Mouse (Mus musculus) cerebellum, adult 2 months (tissue): ENCODE results near the gene Ccr7. TPM values are rescaled to one million over a fixed set of nuclear protein-coding genes. Genes with fewer than 3 reads are reported as not detected.
A peak's percentile ranks its signal among the peaks of the same experiment; 100 is the strongest.

Experiments
- DNase-seq, 2 experiments: peaks; one replicate each; pipeline ENCODE4 v3.0.0; 2021
- H3K27ac ChIP-seq: fragments of 200-500 bp; 2 replicates; pipeline ENCODE4 v1.5.1; 2012; ENCODE audit warnings: low read length, control low read depth, inconsistent platforms; ENCODE audit not compliant: insufficient read depth
- H3K27me3 ChIP-seq: fragments of 200-500 bp; 2 replicates; pipeline ENCODE4 v1.6.1; 2012; ENCODE audit warnings: inconsistent platforms, mild to moderate bottlenecking, low read length, moderate library complexity; ENCODE audit not compliant: control insufficient read depth, insufficient read depth
- H3K4me1 ChIP-seq: fragments of 200-500 bp; 2 replicates; pipeline ENCODE4 v1.6.1; 2011; ENCODE audit warnings: low read length; ENCODE audit not compliant: control insufficient read depth, insufficient read depth
- H3K4me3 ChIP-seq: fragments of 200-500 bp; replicated peaks from 2 replicates; pipeline ENCODE3; 2011; ENCODE audit warnings: mild to moderate bottlenecking, low read depth, low read length, control low read depth; ENCODE audit not compliant: insufficient read depth
- CTCF ChIP-seq: fragments of 200-500 bp; IDR thresholded peaks from 2 replicates; pipeline ENCODE4 v1.5.1; 2011; ENCODE audit warnings: low read depth, mild to moderate bottlenecking, control low read depth, low read length, moderate library complexity, borderline replicate concordance; ENCODE audit not compliant: insufficient read depth
- POLR2A ChIP-seq: fragments of 200-500 bp; IDR thresholded peaks from 2 replicates; pipeline ENCODE4 v1.6.1; 2011; ENCODE audit warnings: low read length, control low read depth, borderline replicate concordance; ENCODE audit not compliant: insufficient read depth
- WGBS: fragments of 180-500 bp; shearing (Covaris S2); methylation state at CpG from one replicate; pipeline ENCODE4 v1.1.7; 2018; 5-methylcytosine and 5-hydroxymethylcytosine counted together
- polyA plus RNA-seq: library from polyadenylated mRNA; depleted of rRNA; stranded (reverse); fragments of >200 nt; gene quantifications from 2 replicates; pipeline ENCODE4 v1.2.3, GENCODE M21; 2012

Ccr7 gene
- polyA plus RNA-seq, 1 experiment = 0.11 TPM

GRCm38 (mm10) chr11:99123977-99124634 lies 30.8 kb downstream of the Ccr7 start:
- no peak overlapping the region for H3K27ac ChIP-seq
- H3K4me1 ChIP-seq = no peaks in the 10 kb centered on the region
- DNase-seq = peak in 1 of 2 experiments; percentile 24
- WGBS = 29% methylated on average over 15 of the region's 15 CpGs
- no peak for TF ChIP-seq POLR2A
- peak; percentile 28; the same call in 1 of the 2 replicates for TF ChIP-seq CTCF
- H3K27me3 ChIP-seq = no peaks in the 10 kb centered on the region
- no peak overlapping the region for H3K4me3 ChIP-seq

DNA sequence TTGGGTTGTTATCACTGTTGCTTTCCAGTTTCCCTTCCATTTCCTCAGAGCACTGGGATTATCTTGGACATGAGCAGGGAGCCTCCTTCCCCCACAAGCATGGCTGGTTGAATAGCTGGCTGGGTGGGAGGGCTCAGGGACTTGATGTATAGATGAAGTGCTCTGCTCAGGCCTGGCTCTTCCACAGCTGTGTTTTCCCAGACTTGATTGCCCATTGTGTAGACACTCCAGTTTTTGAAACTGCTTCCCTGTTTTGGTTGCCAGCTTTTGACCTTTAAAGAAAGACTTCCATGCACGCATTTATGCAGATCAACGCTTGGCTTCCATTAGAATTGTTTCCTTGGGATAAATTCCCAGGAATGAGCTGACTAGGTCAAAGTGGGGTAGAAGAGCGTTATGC lies 32.2 kb downstream of the Ccr7 start:
- Histone ChIP-seq H3K27me3 (no peaks in the 10 kb centered on the region), H3K27ac (no peak overlapping the region), H3K4me3 (no peak overlapping the region), H3K4me1 (no peaks in the 10 kb centered on the region)
- TF ChIP-seq CTCF (no peak), POLR2A (no peak)
- DNase-seq = no peak
- WGBS = 83% methylated on average over 3 of the region's 3 CpGs

- Histone ChIP-seq H3K4me1 (no peaks in the 10 kb centered on the region), H3K27me3 (no peaks in the 10 kb centered on the region), H3K4me3 (no peak overlapping the region), H3K27ac (no peak overlapping the region)
- TF ChIP-seq POLR2A = no peak
- TF ChIP-seq CTCF = no peak
- 32% methylated on average over 14 of the region's 14 CpGs for WGBS
- no peak for DNase-seq
Measured at GRCm38 (mm10) chr11:99121218-99121631, 33.7 kb downstream of the Ccr7 start.

GRCm38 (mm10) chr11:99120524-99121217 lies 34.2 kb downstream of the Ccr7 start:
- peak in 1 of 2 experiments; percentile 8 for DNase-seq
- no peaks in the 10 kb centered on the region for H3K27me3 ChIP-seq
- H3K4me3 ChIP-seq = no peak overlapping the region
- no peaks in the 10 kb centered on the region for H3K4me1 ChIP-seq
- 38% methylated on average over 20 of the region's 20 CpGs for WGBS
- no peak overlapping the region for H3K27ac ChIP-seq
- TF ChIP-seq CTCF (no peak), POLR2A (no peak)

- no peak overlapping the region for H3K27ac ChIP-seq
- no peaks in the 10 kb centered on the region for H3K4me1 ChIP-seq
- no peaks in the 10 kb centered on the region for H3K27me3 ChIP-seq
- no peak for TF ChIP-seq CTCF
- no peak for TF ChIP-seq POLR2A
- H3K4me3 ChIP-seq = no peak overlapping the region
- no peak for DNase-seq
- 69% methylated on average over 7 of the region's 7 CpGs for WGBS
Measured at GRCm38 (mm10) chr11:99118963-99119362, 35.9 kb downstream of the Ccr7 start.

DNA sequence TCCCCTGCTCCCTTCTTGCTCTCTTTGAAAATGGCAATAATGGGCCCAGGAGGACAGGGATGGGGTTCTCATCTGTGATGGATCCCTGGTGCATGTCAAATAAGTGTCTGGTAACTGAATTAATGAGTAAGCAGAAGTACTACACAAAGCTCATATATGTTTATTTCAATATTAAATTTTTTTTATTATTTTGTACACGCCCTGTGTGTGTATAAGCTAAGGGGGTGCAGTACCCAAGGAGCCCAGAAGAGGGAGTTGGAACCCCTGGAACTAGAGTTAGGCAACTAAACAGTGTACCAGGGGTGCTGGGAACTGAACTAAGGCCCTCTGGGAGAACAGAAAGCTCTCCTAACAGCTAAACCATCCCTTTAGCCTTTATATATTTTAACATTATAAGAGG lies 36.5 kb downstream of the Ccr7 start:
- Histone ChIP-seq H3K27me3 (no peaks in the 10 kb centered on the region), H3K4me3 (no peak overlapping the region), H3K27ac (no peak overlapping the region), H3K4me1 (no peaks in the 10 kb centered on the region)
- TF ChIP-seq POLR2A (no peak), CTCF (no peak)
- 95% methylated on average over 1 of the region's 1 CpGs for WGBS
- no peak for DNase-seq

DNA sequence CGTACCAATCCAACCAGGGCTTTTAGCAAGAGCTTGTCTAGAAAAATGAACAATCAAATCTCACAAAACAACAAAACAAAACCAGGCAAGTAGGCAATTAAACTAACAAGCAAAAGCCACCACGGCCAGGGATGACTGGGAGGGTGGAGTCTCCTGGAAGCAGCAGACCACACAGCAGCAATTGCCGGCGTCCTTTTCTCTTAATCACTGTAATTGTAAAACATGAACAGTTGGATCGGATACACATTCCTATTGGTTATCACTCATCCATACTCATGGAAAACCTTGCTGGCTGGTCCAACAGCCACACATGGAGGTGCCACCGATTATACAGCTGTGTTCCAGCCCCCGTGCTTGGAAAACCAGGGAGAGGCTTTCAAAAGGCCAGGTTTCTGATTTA lies 37.0 kb downstream of the Ccr7 start:
- Histone ChIP-seq H3K27me3 (no peaks in the 10 kb centered on the region), H3K4me1 (no peaks in the 10 kb centered on the region), H3K4me3 (no peak overlapping the region), H3K27ac (no peak overlapping the region)
- 90% methylated on average over 7 of the region's 7 CpGs for WGBS
- no peak for DNase-seq
- no peak for TF ChIP-seq CTCF
- TF ChIP-seq POLR2A = no peak

DNA sequence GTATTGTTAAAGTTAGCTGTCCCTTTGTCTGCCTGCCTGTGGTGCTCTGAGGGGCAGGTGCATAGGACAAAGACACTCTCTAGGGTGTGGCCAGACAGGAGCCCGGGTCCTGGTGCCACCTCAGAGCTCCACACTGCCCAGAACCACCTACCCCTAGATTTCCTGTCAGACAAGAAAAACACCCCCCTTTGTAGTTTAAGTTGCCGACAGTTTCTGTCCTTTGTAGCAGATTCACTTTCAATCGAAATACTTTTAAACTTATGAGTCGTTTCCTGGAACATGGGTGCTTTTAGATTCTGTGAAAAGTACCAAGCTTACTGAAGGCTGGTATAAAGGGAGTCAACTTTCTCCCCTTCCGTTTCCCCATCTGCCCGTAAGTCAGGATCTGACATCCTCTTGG lies 38.9 kb downstream of the Ccr7 start:
- Histone ChIP-seq H3K27ac (no peak overlapping the region), H3K27me3 (no peaks in the 10 kb centered on the region), H3K4me3 (no peak overlapping the region), H3K4me1 (no peaks in the 10 kb centered on the region)
- 81% methylated on average over 6 of the region's 6 CpGs for WGBS
- TF ChIP-seq CTCF (no peak), POLR2A (no peak)
- no peak for DNase-seq
